Mouse (Mus musculus) layer of hippocampus, adult 9-11 months (tissue): ENCODE results near the gene Il1rl2.

ENCODE experiments used
- DNase-seq: peaks from one replicate; pipeline ENCODE4 v3.0.0; 2022

Gene Il1rl2

DNA sequence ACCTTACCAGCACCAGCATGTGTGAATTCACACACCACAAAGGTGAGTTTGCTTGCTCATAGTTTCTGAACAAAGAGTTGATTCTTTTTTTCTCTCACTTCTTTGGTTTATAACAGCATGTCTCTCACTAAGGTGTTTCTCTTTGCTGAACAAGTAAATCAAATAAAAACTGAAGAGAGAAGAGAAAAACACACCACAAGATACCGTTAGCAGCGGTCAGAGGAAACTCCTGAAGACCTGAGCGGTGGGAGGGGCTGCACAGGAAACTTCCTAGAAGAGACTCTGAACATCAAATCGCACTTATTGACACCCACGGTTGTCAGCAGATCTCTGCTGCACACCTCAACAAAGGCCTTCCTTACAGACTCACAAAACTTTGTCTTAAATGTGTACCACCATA lies 58.4 kb downstream of the Il1rl2 start:
- DNase-seq, result no peak

DNA sequence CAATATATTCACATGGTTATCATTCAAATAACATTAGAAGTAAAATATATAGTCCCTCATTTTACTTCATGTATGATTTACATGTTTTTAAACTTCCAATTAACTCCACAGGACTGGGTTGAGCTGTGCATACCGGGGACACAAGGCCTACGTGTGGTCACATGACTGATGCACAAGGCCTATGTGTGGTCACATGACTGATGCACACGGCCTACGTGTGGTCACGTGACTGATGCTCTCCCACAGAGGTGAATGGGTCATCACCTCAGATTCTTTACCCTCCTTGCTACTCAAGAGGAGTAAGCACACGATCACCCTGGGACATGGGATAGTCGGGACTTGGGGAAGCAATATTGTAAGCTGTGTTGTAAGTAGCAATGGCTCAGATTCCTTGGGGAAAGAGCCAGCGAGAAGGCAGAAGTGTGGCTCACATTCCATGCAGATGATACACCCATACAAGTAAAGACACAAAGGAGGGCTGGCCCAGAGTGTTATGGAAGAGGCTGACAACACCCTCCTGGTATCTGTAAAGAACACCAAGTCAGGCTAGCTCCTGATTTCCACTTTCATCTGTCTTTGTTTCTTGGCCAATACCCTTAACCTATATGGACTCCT lies 60.6 kb downstream of the Il1rl2 start:
- no peak for DNase-seq

DNA sequence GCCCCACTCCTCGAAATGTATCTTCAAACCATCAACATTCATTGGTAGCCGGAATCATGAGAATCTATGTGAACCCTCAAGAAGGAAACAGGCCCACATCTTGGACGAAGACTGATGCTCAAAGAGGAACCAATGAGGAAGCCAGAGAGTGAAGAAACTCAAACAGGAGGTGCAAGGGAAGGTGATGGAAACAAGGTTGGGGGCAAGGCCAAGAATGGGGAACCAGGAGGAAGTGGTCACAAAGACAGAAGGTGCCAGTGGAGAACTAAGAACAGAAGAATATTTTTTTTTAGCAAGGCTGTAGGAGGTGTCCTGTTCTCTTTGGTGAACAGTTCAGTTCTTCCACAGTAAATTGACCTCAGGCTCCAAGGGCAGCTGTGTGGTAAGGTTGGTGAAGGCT lies 67.0 kb downstream of the Il1rl2 start:
- DNase-seq, result no peak

DNA sequence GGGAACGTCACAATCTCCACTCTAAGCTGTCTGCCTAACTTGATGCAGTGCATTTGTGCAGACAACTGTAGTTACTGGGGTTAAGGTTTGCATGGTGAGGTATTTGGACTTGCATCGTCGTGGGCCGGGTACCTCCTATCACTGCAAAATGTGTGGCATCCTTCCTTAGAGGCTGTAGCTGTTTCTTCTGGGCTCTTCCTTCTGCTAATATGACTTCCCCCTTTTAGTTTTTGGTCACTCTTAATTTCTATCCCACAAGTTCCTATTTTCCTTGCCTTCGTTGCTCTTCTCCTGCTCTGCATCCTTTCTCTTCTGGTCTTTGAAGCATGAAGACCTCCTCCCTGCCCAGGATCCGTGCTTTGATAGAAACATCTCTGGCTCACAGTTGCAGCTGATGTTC lies 68.1 kb downstream of the Il1rl2 start:
- no peak for DNase-seq

DNA sequence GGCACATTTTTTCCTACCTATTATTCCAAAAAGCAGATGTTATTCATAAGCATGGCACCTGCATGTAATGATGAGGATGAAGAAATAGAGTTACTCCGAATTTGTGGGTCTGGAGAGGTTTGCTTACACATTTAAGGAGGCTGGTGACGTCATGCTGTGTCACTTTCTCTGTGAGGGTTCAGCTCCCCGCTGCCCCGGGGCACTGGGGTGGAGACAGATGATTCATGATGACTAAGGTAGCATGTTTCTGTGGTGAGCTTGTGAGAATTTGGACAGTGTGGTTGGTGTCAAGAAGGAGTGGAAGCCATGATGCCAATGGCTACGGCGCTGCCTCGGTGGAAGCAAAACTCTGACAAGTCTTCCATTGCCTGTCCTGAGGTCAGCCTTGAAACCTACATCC lies 68.8 kb downstream of the Il1rl2 start:
- DNase-seq, result no peak

DNA sequence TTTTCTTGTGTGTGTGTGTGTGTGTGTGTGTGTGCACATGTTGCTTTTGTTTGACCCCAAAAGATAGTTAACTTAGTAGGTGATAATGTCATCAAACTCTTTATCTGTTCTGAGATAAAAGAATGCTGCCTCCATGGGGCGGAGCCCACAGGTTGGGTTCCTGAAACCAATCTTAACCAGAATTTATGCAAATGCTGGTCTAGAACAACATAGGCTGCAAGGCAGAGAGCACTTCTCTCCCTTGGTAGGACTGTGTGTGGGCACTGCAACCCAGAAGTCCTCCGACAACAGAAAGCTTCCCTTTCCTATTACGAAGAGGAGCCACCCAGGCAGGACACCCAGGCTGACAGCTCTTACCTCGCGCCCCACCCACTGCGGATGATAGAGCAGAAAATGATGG lies 75.2 kb downstream of the Il1rl2 start:
- no peak for DNase-seq

DNA sequence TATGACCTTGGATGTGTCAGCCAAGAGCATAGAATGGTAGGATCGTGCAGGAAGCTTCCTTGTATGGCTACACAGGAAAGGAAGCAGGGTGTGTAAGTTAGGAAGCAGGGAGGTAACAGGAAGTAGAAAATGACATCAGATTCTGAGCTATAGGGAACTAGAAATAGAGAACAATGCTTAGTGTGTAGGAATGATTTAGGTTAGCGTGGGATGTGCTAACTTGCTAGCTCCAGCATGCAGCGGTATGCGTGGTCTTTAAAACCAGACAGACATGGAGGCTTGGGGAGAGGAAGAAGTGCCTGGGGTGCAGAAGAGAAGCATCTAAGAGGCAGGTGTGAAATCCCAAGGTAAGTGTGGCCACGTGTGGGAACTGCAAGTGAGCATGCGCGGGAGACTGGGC lies 80.3 kb downstream of the Il1rl2 start:
- DNase-seq, result peak; percentile 15

DNA sequence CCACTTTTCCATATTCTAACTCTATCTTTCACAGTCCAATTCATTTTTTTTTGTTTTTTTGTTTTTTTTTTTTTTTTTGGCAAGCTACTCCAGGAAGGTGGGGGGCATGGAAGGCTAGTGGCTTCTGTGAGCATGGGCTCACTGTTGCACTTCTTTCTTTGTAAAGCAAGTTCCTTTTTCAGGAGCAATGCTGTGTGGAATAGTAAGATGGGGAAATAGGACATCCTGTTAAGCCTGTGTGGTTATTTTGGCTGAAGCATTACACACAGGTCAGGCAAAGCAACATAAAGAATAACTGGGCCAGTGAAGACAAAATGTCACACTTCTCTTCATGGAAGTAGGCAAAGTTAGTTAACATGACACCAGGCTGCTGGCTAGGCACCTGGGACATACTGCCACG lies 85.5 kb downstream of the Il1rl2 start:
- no peak for DNase-seq

DNA sequence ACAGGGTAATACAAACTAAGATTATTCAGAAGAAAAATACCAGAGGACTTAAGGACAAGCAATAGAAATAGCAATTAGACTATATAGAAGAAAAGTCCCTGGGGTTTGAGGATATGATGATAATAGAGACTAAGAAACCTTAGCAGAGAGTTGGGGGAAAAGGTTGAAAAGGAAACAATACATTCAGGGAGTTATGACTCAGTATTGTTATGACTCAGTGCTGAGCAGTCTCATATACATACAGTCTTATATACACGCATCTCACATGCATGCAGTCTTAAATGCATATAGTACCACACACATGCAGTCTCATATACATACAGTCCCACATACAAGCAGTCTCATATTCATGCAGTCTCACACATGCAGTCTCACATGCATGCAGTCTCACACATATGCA lies 88.6 kb downstream of the Il1rl2 start:
- DNase-seq, result no peak

DNA sequence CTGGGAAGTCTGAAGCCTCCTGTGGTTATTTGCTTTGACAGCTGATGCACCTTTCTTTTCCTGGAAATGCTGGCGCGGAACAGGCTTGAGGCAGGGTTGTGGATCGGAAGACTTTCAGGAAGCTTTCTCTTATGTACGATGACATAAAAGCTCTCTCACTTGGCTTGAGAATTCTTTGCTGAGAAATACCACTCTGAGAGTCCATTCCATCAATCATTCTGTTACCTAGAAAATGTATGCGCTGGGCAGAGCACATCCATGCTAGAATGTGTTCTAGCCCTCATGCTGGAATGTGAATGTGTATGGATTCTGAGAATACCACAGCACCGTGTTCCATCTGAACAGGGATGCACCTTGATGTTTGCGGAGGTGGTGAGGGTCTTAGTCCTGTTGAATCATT lies 89.9 kb downstream of the Il1rl2 start:
- no peak for DNase-seq

DNA sequence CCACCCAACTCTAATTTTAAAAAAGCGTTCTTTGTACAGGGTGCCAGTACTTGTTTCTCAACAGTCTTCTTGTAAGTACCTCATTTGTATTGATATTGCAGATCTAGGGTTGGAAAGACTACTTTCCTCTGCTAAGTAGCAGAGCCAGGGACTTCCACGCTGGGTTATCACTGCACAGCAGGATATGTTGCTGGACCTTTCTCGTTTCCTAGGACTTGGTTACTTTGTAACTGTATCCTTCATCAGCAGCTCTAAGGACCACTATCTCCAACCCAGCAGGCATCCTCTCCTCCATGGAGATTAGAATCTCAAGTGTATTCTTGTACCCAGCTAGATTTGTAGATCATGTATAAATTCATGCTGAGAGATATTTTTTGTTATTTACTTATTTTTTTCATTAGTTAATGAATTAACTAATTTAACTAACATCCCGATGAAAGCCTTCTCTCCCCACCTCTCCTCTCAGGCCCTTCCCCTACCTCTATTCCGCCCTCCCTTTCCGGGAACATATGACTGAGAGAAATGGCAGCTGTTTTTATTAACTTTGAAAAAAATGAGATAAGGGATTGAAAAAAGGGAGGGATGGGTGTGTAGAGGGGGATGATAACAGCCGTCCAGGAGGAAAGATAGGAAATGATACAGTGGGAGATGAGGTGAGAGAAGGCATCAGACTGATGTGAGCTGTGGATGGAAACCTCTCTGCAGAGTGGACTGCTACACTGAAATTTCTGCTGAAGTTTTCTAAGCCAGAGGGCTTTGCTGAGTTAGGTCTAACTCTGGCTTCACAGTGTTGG lies 90.7 kb downstream of the Il1rl2 start:
- no peak for DNase-seq

DNA sequence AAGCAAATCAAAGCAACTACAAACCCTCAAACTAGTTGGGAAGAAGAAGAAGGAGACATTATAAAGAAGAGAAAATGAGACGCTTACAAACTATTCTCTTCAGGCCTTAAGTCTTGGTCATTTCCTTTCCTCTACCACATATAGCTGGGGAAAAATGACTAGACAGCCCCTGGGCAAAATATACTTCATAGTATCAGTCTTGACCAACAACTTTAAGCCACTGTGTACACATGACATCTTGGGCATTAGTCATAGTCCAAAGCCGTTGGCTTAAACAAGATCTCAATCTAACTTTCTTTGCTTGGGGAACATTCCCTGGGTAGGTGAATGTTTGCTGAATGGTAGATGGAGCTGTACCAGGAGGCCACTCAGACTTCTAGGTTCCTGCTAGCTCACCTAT lies 92.6 kb downstream of the Il1rl2 start:
- DNase-seq, result no peak
